In genomic region chr11:67588196-67588827, GRCm38 (mm10) we compare ENCODE assay signal across 10 mouse cellular contexts.
DNase-seq lines count a peak whose midpoint lies in the region; ATAC-seq and TF ChIP-seq lines count a peak whose summit lies in the region.
"Had no signal": no experiment of that assay in that cellular context is flagged by ENCODE, and none has a peak within 500 bp of the region (broad histone marks: within the 10 kb centered on the region; RNA-seq: fewer than 3 reads in every experiment).

No protein-coding gene starts in this region.

- 0 out of 2 replicates have a peak overlapping the region, but pooled peaks have one; percentile 27 for H3K4me2 ChIP-seq in heart, postnatal 0 days (ENCODE audit: low read depth, low read length)
- H3K4me2 ChIP-seq in midbrain, embryonic 15.5 days, result no peak overlapping the region
- no peak overlapping the region for H3K4me2 ChIP-seq in midbrain, embryonic 11.5 days
- H3K4me2 ChIP-seq in forebrain, embryonic 16.5 days (ENCODE audit: low read length), result peak overlapping the region; percentile 8; the same call in 1 of the 2 replicates
- H3K4me2 ChIP-seq in neural tube, embryonic 15.5 days, result no peak overlapping the region; the same call in none of the 2 replicates
- H3K4me2 ChIP-seq: midbrain, embryonic 12.5 days had no signal

- H3K9ac ChIP-seq in heart, postnatal 0 days (replicated peaks; ENCODE audit: low read depth, low read length), result no peak overlapping the region
- H3K9ac ChIP-seq in midbrain, embryonic 15.5 days, result no peak overlapping the region
- no peak overlapping the region for H3K9ac ChIP-seq in midbrain, embryonic 11.5 days (ENCODE audit: low read length)
- H3K9ac ChIP-seq in forebrain, embryonic 16.5 days (replicated peaks; ENCODE audit: low read depth, low read length), result 0 out of 2 replicates have a peak overlapping the region, but pooled peaks have one; percentile 10
- no peak overlapping the region for H3K9ac ChIP-seq in neural tube, embryonic 15.5 days (replicated peaks)
- H3K9ac ChIP-seq: midbrain, embryonic 12.5 days had no signal

- WGBS in heart, postnatal 0 days, result 73% methylated on average over 8 of the region's 8 CpGs
- 78% methylated on average over 8 of the region's 8 CpGs for WGBS in midbrain, embryonic 15.5 days
- WGBS in midbrain, embryonic 11.5 days, result 88% methylated on average over 8 of the region's 8 CpGs
- WGBS in forebrain, embryonic 16.5 days, result 50% methylated on average over 8 of the region's 8 CpGs
- WGBS in neural tube, embryonic 15.5 days, result 82% methylated on average over 8 of the region's 8 CpGs
- 76% methylated on average over 8 of the region's 8 CpGs for WGBS in cerebellum, adult 2 months

- no peak overlapping the region for H3K4me3 ChIP-seq in heart, postnatal 0 days (ENCODE audit: low read depth, low read length)
- H3K4me3 ChIP-seq in midbrain, embryonic 15.5 days, result no peak overlapping the region
- no peak overlapping the region for H3K4me3 ChIP-seq in midbrain, embryonic 11.5 days (ENCODE audit: low read depth, low read length)
- no peak overlapping the region for H3K4me3 ChIP-seq in forebrain, embryonic 16.5 days (replicated peaks; ENCODE audit: low read length)
- H3K4me3 ChIP-seq in neural tube, embryonic 15.5 days (replicated peaks), result no peak overlapping the region
- H3K4me3 ChIP-seq in cerebellum, adult 2 months (replicated peaks; ENCODE audit: insufficient read depth, low read depth, low read length), result no peak overlapping the region
- H3K4me3 ChIP-seq: midbrain, embryonic 12.5 days had no signal

- no peak for DNase-seq in heart, postnatal 0 days (ENCODE audit: low spot score)
- no peak for DNase-seq in heart, postnatal 14 days
- no peak for DNase-seq in midbrain, embryonic 11.5 days (ENCODE audit: low spot score, missing footprints)
- no peak for DNase-seq in cerebellum, adult 2 months
- DNase-seq in embryo, embryonic 11 days, result no peak

- no peak overlapping the region for H3K27ac ChIP-seq in heart, postnatal 0 days (ENCODE audit: low read depth)
- 0 out of 2 replicates have a peak overlapping the region, but pooled peaks have one; percentile 2 for H3K27ac ChIP-seq in midbrain, embryonic 15.5 days
- H3K27ac ChIP-seq in midbrain, embryonic 11.5 days (ENCODE audit: low read depth, low read length), result no peak overlapping the region
- H3K27ac ChIP-seq in forebrain, embryonic 16.5 days (ENCODE audit: low read length), result peak overlapping the region; percentile 77
- peak overlapping the region; percentile 71 for H3K27ac ChIP-seq in neural tube, embryonic 15.5 days (replicated peaks)
- no peak overlapping the region for H3K27ac ChIP-seq in cerebellum, adult 2 months (ENCODE audit: insufficient read depth, low read length)
- H3K27ac ChIP-seq: midbrain, embryonic 12.5 days had no signal

- no peak for TF ChIP-seq CTCF in heart, postnatal 0 days (IDR thresholded peaks at IDR 0.05; ENCODE audit: low read depth)
- TF ChIP-seq CTCF in cerebellum, adult 2 months (IDR thresholded peaks at IDR 0.05; ENCODE audit: borderline replicate concordance, insufficient read depth, low read depth, low read length), result no peak

- no peaks in the 10 kb centered on the region for H3K9me3 ChIP-seq in heart, postnatal 0 days (replicated peaks; ENCODE audit: control insufficient read depth, low read length)
- no peaks in the 10 kb centered on the region for H3K9me3 ChIP-seq in midbrain, embryonic 15.5 days
- H3K9me3 ChIP-seq in midbrain, embryonic 11.5 days (ENCODE audit: control insufficient read depth, low read length), result no peaks in the 10 kb centered on the region
- no peaks in the 10 kb centered on the region for H3K9me3 ChIP-seq in forebrain, embryonic 16.5 days (ENCODE audit: control insufficient read depth, low read length)
- no peaks in the 10 kb centered on the region for H3K9me3 ChIP-seq in neural tube, embryonic 15.5 days (replicated peaks)
- H3K9me3 ChIP-seq: midbrain, embryonic 12.5 days had no signal

- no peak for ATAC-seq in heart, postnatal 0 days (ENCODE audit: insufficient read depth, low read depth)
- no peak for ATAC-seq in midbrain, embryonic 15.5 days (replicated peaks)
- ATAC-seq in midbrain, embryonic 11.5 days (ENCODE audit: low FRiP score), result no peak
- ATAC-seq in forebrain, embryonic 16.5 days, result peak; percentile 62
- peak; percentile 61; the same call in 1 of the 2 replicates for ATAC-seq in neural tube, embryonic 15.5 days (ENCODE audit: low FRiP score)

- no peak for TF ChIP-seq POLR2A in cerebellum, adult 2 months (IDR thresholded peaks at IDR 0.05; ENCODE audit: borderline replicate concordance, insufficient read depth, low read length)

- TF ChIP-seq EP300 in heart, postnatal 0 days (IDR thresholded peaks at IDR 0.05; ENCODE audit: low read depth), result no peak

- no peaks in the 10 kb centered on the region for H3K4me1 ChIP-seq in heart, postnatal 0 days (ENCODE audit: control insufficient read depth, insufficient read depth)
- H3K4me1 ChIP-seq in midbrain, embryonic 15.5 days, result peaks cover 7% of the 10 kb centered on the region; the same call in 1 of the 2 replicates
- no peaks in the 10 kb centered on the region for H3K4me1 ChIP-seq in midbrain, embryonic 11.5 days (ENCODE audit: control insufficient read depth, insufficient read depth, low read length)
- peaks cover 11% of the 10 kb centered on the region for H3K4me1 ChIP-seq in forebrain, embryonic 16.5 days (replicated peaks; ENCODE audit: control insufficient read depth, insufficient read depth, low read length)
- 0 out of 2 replicates have a peak, but pooled peaks cover 5% of the 10 kb centered on the region for H3K4me1 ChIP-seq in neural tube, embryonic 15.5 days
- 0 out of 2 replicates have a peak, but pooled peaks cover 3% of the 10 kb centered on the region for H3K4me1 ChIP-seq in cerebellum, adult 2 months (ENCODE audit: control insufficient read depth, insufficient read depth, low read length)
- H3K4me1 ChIP-seq: midbrain, embryonic 12.5 days had no signal

- H3K36me3 ChIP-seq in heart, postnatal 0 days (replicated peaks; ENCODE audit: control insufficient read depth, insufficient read depth, low read length), result no peaks in the 10 kb centered on the region
- H3K36me3 ChIP-seq in midbrain, embryonic 15.5 days (replicated peaks), result no peaks in the 10 kb centered on the region
- no peaks in the 10 kb centered on the region for H3K36me3 ChIP-seq in midbrain, embryonic 11.5 days (ENCODE audit: control insufficient read depth, insufficient read depth, low read length)
- H3K36me3 ChIP-seq in forebrain, embryonic 16.5 days (ENCODE audit: control insufficient read depth, insufficient read depth), result no peaks in the 10 kb centered on the region
- H3K36me3 ChIP-seq in neural tube, embryonic 15.5 days, result no peaks in the 10 kb centered on the region
- H3K36me3 ChIP-seq: G1E; midbrain, embryonic 12.5 days had no signal

- intact Hi-C loops in heart, postnatal 14 days (cut with DNase I), result loop anchor here (5.0 kb wide), 1 partner anchor 41 kb away; no protein-coding TSS in a partner anchor

- no peaks in the 10 kb centered on the region for H3K27me3 ChIP-seq in heart, postnatal 0 days (ENCODE audit: control insufficient read depth, insufficient read depth, low read length)
- no peaks in the 10 kb centered on the region for H3K27me3 ChIP-seq in midbrain, embryonic 15.5 days (replicated peaks)
- H3K27me3 ChIP-seq in midbrain, embryonic 11.5 days (ENCODE audit: control insufficient read depth, insufficient read depth, low read length), result no peaks in the 10 kb centered on the region
- H3K27me3 ChIP-seq in forebrain, embryonic 16.5 days (replicated peaks; ENCODE audit: control insufficient read depth, insufficient read depth, low read length), result no peaks in the 10 kb centered on the region
- H3K27me3 ChIP-seq in neural tube, embryonic 15.5 days (replicated peaks), result no peaks in the 10 kb centered on the region
- no peaks in the 10 kb centered on the region for H3K27me3 ChIP-seq in cerebellum, adult 2 months (ENCODE audit: control insufficient read depth, insufficient read depth, low read length)
- H3K27me3 ChIP-seq: midbrain, embryonic 12.5 days had no signal

Comparison
In these comparisons a context has a peak if more than half of its experiments do, and no peak if none do; other contexts are left out.
1. H3K27ac ChIP-seq: peak in midbrain, embryonic 15.5 days (single experiment), forebrain, embryonic 16.5 days (single experiment) and neural tube, embryonic 15.5 days (single experiment); none in heart, postnatal 0 days (single experiment), midbrain, embryonic 11.5 days (single experiment) and cerebellum, adult 2 months (single experiment).
2. ATAC-seq: peak in forebrain, embryonic 16.5 days (single experiment) and neural tube, embryonic 15.5 days (single experiment); none in heart, postnatal 0 days (single experiment), midbrain, embryonic 15.5 days (single experiment) and midbrain, embryonic 11.5 days (single experiment).
3. H3K4me2 ChIP-seq: peak in heart, postnatal 0 days (single experiment) and forebrain, embryonic 16.5 days (single experiment); none in midbrain, embryonic 15.5 days (single experiment), midbrain, embryonic 11.5 days (single experiment) and neural tube, embryonic 15.5 days (single experiment).